Mouse (Mus musculus) hindbrain, embryonic 16.5 days (tissue): ENCODE results near the gene Slx4ip. TPM values are rescaled to one million over a fixed set of nuclear protein-coding genes. Genes with fewer than 3 reads are reported as not detected.
"Not testable (repeated sequence)": the region's sequence is repeated elsewhere in the genome, so short reads cannot be mapped to it uniquely, and the experiment has no call there.

ENCODE experiments used
- ATAC-seq: fragments of 200-750 bp; cut with Nextera tagmentation; 2 replicates; pipeline ENCODE4 v1.8.0; 2017; ENCODE audit warnings: moderate TSS enrichment, moderate library complexity
- H3K27ac ChIP-seq: fragments of 300-500 bp; sonication (generic); 2 replicates; pipeline ENCODE4 v1.5.1; 2014; ENCODE audit warnings: low read depth, mild to moderate bottlenecking, control low read depth, low read length, moderate library complexity
- H3K27me3 ChIP-seq: fragments of 300-500 bp; sonication (generic); replicated peaks from 2 replicates; pipeline ENCODE4 v1.6.1; 2014; ENCODE audit warnings: low read length; ENCODE audit not compliant: control insufficient read depth, insufficient read depth
- H3K36me3 ChIP-seq: fragments of 300-500 bp; sonication (generic); 2 replicates; pipeline ENCODE4 v1.6.1; 2014; ENCODE audit warnings: mild to moderate bottlenecking, low read length, moderate library complexity, mixed read lengths; ENCODE audit not compliant: control insufficient read depth, insufficient read depth
- H3K4me1 ChIP-seq: fragments of 300-500 bp; sonication (generic); 2 replicates; pipeline ENCODE4 v1.6.1; 2014; ENCODE audit warnings: low read depth, low read length; ENCODE audit not compliant: control insufficient read depth, insufficient read depth
- H3K4me2 ChIP-seq: fragments of 300-500 bp; sonication (generic); 2 replicates; pipeline ENCODE4 v1.6.1; 2014; ENCODE audit warnings: mild to moderate bottlenecking, low read length, control low read depth, moderate library complexity
- H3K4me3 ChIP-seq: fragments of 300-500 bp; sonication (generic); 2 replicates; pipeline ENCODE4 v1.5.1; 2014; ENCODE audit warnings: mild to moderate bottlenecking, low read length, control low read depth, moderate library complexity
- H3K9ac ChIP-seq: fragments of 300-500 bp; sonication (generic); 2 replicates; pipeline ENCODE4 v1.6.1; 2014; ENCODE audit warnings: low read depth, mild to moderate bottlenecking, control low read depth, low read length, moderate library complexity
- H3K9me3 ChIP-seq: fragments of 300-500 bp; sonication (generic); 2 replicates; pipeline ENCODE4 v1.6.1; 2014; ENCODE audit warnings: mild to moderate bottlenecking, low read length, moderate library complexity; ENCODE audit not compliant: control insufficient read depth
- WGBS: fragments of 180-500 bp; shearing (Covaris S2); extraction: QIAGEN DNeasy Blood & Tissue Kit; methylation state at CpG from one replicate; pipeline ENCODE4 v1.1.7; 2014; 5-methylcytosine and 5-hydroxymethylcytosine counted together
- polyA plus RNA-seq: library from polyadenylated mRNA; unstranded; fragments of >200 nt; fragmentation: Nextera tagmentation; extraction: Ambion mirVana; gene quantifications from 2 replicates; pipeline ENCODE4 v1.2.1, GENCODE M21; 2015

Gene Slx4ip
- polyA plus RNA-seq: 10.6 and 12.7 TPM in 2 replicates

DNA sequence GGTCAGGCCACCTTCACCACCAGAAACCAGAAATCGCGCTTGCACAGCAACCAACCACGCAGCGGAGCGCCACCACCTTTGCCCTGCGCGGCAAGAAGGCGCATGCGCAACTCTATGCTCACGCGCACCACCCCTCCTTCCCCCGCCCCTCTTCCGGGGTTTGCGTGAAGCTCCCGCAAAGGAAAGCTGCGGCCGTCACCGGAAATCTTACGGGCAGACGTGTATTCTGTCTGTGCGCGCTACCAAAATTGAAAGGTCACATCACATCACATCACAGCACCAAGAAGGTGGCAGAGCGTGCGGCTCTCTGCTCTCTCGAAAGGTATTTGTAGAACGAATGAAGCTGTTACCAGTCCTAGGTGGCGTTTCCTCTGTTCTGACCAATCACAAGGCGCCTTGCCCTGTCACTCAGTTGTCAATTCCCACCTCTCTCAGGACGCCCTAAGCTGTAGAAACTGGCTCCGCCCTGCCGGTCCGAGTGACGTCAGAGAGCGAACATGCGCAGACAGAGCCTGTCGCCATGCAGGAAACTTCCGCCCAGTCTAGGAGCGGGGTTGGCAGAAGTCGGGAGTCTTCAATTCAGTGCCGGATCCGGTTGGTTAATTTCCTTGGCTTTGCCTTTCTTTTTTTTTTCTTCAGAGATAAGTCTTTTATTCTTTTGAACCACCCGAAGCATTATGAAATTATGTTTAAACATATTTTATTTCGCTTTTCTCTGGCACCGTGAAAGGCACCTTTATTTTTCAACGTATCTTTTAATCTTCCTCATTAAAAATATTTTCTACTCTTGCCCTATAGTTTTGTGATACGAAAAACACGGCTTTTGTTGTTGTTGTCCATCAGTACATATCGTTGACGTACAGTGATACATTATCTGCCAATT, at the start of gene Slx4ip, which contains the start of the genes AL731706.1 and Mkks:
TSS of gene Slx4ip (plus strand) at position 151 of the 883 bp plus-strand sequence.
TSS of gene AL731706.1 (minus strand) at position 322 of the 883 bp plus-strand sequence.
TSS of gene Mkks (minus strand) at position 322 of the 883 bp plus-strand sequence.
- Histone ChIP-seq H3K27me3 (no peaks in the 10 kb centered on the region), H3K4me2 (peak within 1 kb of the TSS; percentile 53), H3K36me3 (no peaks in the 10 kb centered on the region), H3K4me3 (peak within 1 kb of the TSS; percentile 76), H3K27ac (peak within 1 kb of the TSS; percentile 97), H3K9me3 (no peaks in the 10 kb centered on the region), H3K9ac (peak within 1 kb of the TSS; percentile 82), H3K4me1 (peaks cover 7% of the 10 kb centered on the region)
- peak; percentile 98 for ATAC-seq
- under 1% methylated on average over 49 of the region's 49 CpGs for WGBS

DNA sequence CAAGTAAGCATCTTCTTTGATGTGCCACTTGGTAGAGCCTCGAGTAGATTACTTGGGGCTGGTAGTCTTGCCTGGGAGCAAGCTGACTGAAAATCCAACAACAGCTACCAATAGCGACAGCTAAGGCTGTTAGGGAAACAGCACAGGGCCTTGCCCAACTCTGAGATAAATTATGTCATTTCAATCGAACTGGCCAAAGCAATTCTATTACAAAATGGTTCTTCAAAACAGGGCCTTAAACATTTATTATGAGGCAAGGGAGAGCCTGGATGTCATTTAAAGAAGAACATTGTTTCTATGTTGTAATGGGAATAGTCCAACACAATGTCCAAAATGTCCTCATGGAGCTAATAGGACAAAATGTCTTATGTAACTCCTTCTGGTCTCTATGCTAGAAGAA, 40.7 kb upstream of the Slx4ip start:
- no peak overlapping the region for H3K4me2 ChIP-seq
- 78% methylated on average over 3 of the region's 3 CpGs for WGBS
- ATAC-seq: no peak

DNA sequence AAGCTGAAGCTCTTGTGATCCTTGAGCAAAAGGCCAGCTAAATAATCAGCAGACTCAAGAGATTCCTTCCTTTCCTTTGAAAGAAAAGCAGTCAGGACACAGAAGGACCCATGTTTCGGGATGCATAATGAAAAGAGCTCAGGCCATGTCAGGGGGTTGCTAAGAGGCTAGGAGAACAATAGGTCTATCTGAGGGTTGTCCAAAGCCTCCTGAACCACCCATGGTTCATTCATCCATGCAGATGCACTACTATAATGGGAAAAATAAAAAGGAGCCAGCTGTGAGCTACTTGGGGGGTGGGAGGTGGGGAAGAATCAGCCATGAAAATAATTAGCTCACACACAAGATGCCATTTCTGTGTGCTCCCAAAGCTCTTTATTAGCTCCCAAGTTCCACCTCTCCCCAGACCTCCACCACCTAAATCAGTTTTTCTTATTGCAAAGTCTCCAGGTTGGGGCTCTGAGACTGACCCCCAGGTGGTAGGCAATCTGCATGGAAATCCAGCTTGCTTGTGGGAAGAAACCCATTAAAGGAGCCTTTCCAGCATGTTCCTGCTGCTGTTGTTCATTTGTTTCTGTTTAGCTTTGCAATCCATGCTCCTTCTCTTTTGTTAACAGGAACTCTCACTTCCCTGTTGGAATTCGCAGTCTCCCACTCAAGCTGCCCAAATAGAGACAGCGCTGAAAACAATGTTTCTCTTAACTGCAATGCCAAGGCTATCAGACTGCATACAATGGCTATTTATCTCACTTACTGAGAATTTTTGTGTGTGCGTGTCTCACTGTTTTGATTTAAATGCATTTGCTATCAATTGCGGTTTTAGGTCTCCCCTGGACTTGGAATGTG, 36.3 kb upstream of the Slx4ip start:
- Histone ChIP-seq H3K36me3 (no peaks in the 10 kb centered on the region), H3K4me2 (peak overlapping the region; percentile 10; the same call in 1 of the 2 replicates), H3K27ac (peak overlapping the region; percentile 17), H3K4me3 (no peak overlapping the region), H3K9me3 (no peaks in the 10 kb centered on the region), H3K4me1 (peaks cover 11% of the 10 kb centered on the region), H3K9ac (peak overlapping the region; percentile 13; the same call in 1 of the 2 replicates), H3K27me3 (no peaks in the 10 kb centered on the region)
- 18% methylated on average over 5 of the region's 5 CpGs for WGBS
- ATAC-seq: peak; percentile 48

More for the DNA sequence above, 40.7 kb upstream of the Slx4ip start:
- no peaks in the 10 kb centered on the region for H3K9me3 ChIP-seq
- H3K27me3 ChIP-seq: no peaks in the 10 kb centered on the region
- H3K9ac ChIP-seq: no peak overlapping the region
- H3K27ac ChIP-seq: no peak overlapping the region
- H3K4me3 ChIP-seq: no peak overlapping the region
- H3K4me1 ChIP-seq: peaks cover 11% of the 10 kb centered on the region
- H3K36me3 ChIP-seq: no peaks in the 10 kb centered on the region

DNA sequence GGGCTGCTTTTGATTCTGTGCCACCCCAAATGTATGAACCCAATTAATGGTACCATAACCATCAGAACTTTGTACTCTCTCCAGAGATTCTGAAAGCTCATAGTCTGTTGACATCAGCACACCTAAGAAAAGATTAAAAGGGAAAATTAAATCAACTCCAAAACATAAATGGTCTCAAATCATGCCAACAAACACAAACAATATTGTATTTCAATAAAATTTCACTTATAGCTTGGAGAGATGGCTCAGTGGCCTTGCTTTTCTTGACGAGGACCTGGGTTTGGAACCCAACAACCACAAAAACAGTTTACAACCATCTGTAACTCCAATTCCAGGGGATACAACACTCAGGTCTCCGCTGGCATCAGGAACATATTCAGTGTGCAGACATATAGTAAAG, 5.4 kb upstream of the Slx4ip start, which contains the start of gene AL731706.2:
TSS of gene AL731706.2 (minus strand) at position 101 of the 400 bp plus-strand sequence.
- no peak for ATAC-seq
- H3K4me2 ChIP-seq: no peak within 1 kb of the TSS
- no peak within 1 kb of the TSS for H3K4me3 ChIP-seq
- H3K27ac ChIP-seq: no peak within 1 kb of the TSS
- WGBS: 96% methylated on average over 2 of the region's 2 CpGs
- H3K9ac ChIP-seq: no peak within 1 kb of the TSS
- no peaks in the 10 kb centered on the region for H3K27me3 ChIP-seq
- H3K36me3 ChIP-seq: peaks cover 16% of the 10 kb centered on the region
- no peaks in the 10 kb centered on the region for H3K9me3 ChIP-seq
- H3K4me1 ChIP-seq: peaks cover 2% of the 10 kb centered on the region; the same call in 1 of the 2 replicates

DNA sequence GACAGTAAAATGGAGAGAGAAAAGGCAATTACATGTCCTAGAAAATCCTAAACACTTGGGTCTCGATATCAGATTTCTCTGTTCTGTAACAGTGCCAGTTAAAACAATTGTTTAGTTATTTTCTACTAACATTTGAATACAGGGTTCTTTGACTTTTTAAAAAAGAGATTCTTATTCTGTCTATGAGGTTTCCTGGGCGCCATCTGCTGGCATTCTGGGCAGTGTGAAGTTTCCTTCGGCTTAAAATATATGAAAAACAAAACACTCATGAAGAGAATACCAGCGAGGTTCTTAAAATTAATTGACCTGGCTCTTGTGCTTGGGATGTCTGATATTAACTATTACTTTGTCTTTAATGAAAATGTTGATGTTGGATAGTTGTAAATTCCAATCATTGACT, 4.2 kb upstream of the Slx4ip start:
- 56% methylated on average over 4 of the region's 4 CpGs for WGBS
- ATAC-seq: no peak
- H3K36me3 ChIP-seq: peaks cover 9% of the 10 kb centered on the region

DNA sequence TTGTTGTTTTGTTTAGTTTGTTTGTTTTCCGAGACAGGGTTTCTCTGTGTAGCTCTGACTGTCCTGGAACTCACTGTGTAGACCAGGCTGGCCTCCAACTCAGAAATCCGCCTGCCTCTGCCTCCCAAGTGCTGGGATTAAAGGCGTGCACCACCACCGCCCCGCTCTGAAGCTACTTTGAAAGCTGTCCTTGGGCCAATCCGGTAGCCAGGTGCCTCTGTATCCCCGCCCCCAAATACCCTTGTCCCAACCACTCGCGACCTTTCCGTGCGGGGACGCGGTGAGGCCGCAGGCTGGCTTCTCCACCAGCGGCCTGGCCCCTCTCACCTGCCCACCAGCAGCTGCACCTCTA, 326 bp upstream of the Slx4ip start:
- H3K9me3 ChIP-seq, H3K27me3 ChIP-seq, H3K36me3 ChIP-seq, H3K4me1 ChIP-seq: not testable (repeated sequence)
- H3K4me2 ChIP-seq: peak overlapping the region; percentile 49
- peak overlapping the region; percentile 76 for H3K4me3 ChIP-seq
- peak overlapping the region; percentile 82 for H3K9ac ChIP-seq
- peak; percentile 52; the same call in 1 of the 2 replicates for ATAC-seq
- H3K27ac ChIP-seq: peak overlapping the region; percentile 97
- 7% methylated on average over 15 of the region's 15 CpGs for WGBS

More for the DNA sequence above, 4.2 kb upstream of the Slx4ip start:
- Histone ChIP-seq H3K27me3 (no peaks in the 10 kb centered on the region), H3K4me2 (no peak overlapping the region), H3K9me3 (no peaks in the 10 kb centered on the region), H3K27ac (no peak overlapping the region), H3K9ac (no peak overlapping the region), H3K4me1 (peaks cover 2% of the 10 kb centered on the region; the same call in 1 of the 2 replicates), H3K4me3 (no peak overlapping the region)

DNA sequence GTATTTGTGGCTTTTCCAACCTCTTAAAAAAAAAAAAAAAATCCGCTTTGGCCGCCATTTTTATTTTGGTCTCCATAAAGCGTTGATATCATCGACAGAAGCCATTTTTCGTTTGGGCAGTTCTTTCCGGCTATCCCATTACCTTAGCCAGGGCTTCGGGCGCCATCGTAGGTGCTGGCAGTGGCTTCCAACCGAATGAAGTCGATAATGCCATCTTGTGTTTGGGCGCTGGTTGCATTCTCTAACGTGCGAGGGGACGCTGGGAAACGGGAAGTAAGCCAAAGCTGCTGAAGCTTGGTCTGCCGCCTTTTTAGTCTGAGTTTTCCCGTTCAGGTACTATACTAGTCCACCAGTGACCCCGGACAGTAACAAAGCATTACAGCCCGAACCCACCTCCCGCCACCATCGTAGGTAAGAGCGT, 943 bp downstream of the Slx4ip start:
- H3K36me3 ChIP-seq: no peaks in the 10 kb centered on the region
- H3K27ac ChIP-seq: peak overlapping the region; percentile 79
- H3K9me3 ChIP-seq: no peaks in the 10 kb centered on the region
- H3K4me1 ChIP-seq: peaks cover 7% of the 10 kb centered on the region
- peak overlapping the region; percentile 53 for H3K4me2 ChIP-seq
- H3K9ac ChIP-seq: peak overlapping the region; percentile 77
- H3K27me3 ChIP-seq: no peaks in the 10 kb centered on the region
- WGBS: under 1% methylated on average over 23 of the region's 23 CpGs
- peak overlapping the region; percentile 76 for H3K4me3 ChIP-seq
- peak; percentile 84 for ATAC-seq

DNA sequence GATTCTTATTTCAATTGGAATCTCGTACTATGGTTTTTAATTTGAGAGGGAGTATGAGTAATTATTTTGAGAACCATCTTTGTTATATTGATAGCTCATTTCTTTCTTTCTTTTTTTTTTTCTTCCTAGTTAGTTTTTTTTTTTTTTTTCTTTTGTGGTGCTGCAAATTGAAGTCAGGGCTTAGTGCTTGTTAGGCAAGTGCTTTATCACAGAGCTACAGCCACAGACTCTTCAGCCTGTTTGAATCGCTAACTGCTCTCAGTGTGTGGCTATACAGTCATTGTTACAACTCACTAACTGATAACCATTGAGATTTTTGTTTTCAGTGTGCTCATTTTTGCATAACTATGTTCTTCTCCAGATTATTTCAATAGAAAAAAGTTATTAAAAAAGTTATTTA, 3.5 kb downstream of the Slx4ip start:
- no peaks in the 10 kb centered on the region for H3K36me3 ChIP-seq
- no peak for ATAC-seq
- H3K27ac ChIP-seq: no peak overlapping the region
- no peak overlapping the region for H3K4me3 ChIP-seq
- H3K4me1 ChIP-seq: peaks cover 7% of the 10 kb centered on the region
- no peaks in the 10 kb centered on the region for H3K27me3 ChIP-seq
- no peaks in the 10 kb centered on the region for H3K9me3 ChIP-seq
- 64% methylated on average over 2 of the region's 2 CpGs for WGBS
- no peak overlapping the region for H3K4me2 ChIP-seq
- no peak overlapping the region for H3K9ac ChIP-seq
